Mouse (Mus musculus): ENCODE results near the gene Stbd1. TPM values are rescaled to one million over a fixed set of nuclear protein-coding genes. Genes with fewer than 3 reads are reported as not detected.

Stbd1 gene
- total RNA-seq, 2 experiments from 2014 or later: 1.5 to 1.6 TPM

DNA sequence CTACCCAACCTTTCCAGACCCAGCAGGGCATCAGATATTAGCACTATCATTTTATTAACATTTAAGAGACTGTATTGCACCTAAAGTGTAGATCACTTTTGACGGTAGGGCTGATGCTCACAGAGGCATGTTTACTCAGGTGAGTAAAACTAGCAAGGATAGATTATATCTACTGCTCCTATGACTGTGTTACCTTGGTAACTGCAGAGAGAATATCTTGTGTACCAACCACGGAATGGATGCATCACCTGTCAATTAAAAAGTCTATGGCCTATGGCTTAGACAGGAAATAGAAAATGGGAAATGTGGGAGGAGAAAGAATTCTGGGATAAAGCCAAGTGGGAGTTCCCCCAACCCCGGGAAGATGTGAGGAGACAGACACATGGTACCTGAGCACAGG, 32.1 kb downstream of the Stbd1 start:
- no peak for DNase-seq
- intact Hi-C loops (cut with DNase I): no loop called here

DNA sequence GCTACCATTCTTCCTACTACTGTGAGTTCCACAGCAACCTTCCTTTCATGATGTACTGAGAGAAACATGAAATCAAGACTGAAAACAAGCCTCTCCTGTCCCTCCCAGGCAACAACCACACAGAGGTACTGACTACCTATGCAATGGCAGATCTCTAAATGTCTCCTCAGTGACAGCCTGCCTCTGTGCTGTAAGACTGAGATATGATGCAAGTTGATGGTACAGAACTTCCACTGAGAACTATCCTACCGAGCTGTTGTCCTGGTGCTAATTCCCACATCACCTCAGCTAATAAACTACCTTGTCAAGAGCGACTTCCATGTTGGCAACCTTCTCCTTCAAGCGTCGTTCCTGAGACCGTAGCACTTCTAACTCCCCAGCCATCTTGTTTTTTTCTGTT, 33.0 kb downstream of the Stbd1 start:
- no peak for DNase-seq
- intact Hi-C loops (cut with DNase I): no loop called here

DNA sequence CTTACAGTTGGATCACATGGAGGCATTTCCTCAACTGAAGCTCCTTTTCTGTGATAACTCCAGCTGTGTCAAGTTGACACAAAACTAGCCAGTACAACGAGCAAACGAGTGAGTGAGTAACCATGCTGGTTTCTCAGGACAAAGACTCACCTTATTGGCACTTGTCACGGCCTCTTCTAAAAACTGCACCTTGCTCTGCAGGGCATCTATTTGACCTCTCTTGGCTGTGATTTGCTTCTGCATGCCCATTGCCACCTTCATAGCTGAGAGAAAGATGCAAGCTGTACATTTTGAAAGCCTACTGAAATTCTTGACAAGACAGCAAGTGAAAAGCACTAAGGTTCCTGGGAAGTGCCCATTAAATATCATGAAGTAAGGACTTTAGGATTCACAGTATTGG, 38.0 kb downstream of the Stbd1 start:
- no peak for DNase-seq
- intact Hi-C loops (cut with DNase I): no loop called here

Other genes starting within 250 kb of the Stbd1 start
- gene Nup54, start 167.8 kb upstream of the Stbd1 start, total RNA-seq (2021): 10 to 100 TPM; 15.9 to 17.1 TPM
- gene Scarb2, start 96.2 kb upstream of the Stbd1 start, total RNA-seq (2021): 10 to 100 TPM; 80.3 to 91.1 TPM
- gene Fam47e, start 48.0 kb upstream of the Stbd1 start, total RNA-seq (2021): not detected
- not detected for gene Ccdc158, start 72.2 kb downstream of the Stbd1 start, total RNA-seq (2021)
- 10 to 100 TPM; 40.0 to 48.9 TPM for gene Shroom3, start 80.4 kb downstream of the Stbd1 start, total RNA-seq (2021)

Measured in heart, postnatal 36 days (tissue).